Mouse (Mus musculus) cerebellum, adult 8-10 months (tissue): Measurements from ENCODE around the gene Gigyf2.

Source experiments
- DNase-seq: peaks from one replicate; pipeline ENCODE4 v3.0.0; 2022

The Gigyf2 gene

DNA sequence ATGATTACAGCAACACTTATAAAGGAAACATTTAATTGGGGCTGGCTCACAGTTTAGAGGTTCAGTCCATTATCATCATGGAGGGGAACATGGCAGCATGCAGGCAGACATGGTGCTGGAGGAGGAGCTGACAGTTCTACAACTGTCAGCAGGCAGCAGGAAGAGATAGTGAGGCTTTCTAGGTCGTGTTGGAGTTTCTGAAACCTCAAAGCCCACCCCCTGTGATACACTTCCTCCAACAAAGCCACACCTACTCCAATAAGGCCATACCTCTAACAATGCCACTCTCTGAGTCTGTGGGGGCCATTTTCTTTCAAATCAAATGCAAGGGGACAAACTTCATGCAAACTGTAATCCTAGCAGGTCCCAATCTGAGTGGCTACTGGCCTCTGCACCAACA, 5.7 kb upstream of the Gigyf2 start:
- DNase-seq = no peak

DNA sequence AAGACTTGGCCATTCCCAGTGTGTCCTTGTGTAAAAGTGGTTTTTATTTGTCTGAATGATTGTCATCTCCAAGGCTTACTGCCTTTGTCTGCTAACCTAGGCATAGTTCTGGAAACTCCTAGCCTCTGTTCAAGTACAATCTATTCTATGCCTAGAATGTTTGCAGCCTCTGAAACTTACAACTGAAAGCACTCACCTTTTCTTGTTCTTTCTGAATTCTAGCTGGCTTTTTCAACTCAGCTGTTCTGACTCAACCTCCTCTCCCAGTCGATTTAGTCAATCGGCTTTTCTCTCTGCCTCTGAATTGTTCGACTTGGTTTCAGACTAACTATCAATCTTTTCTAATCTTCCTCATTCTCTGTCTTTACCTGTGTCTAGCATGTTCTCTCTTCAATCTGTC, 4.0 kb upstream of the Gigyf2 start:
- DNase-seq = no peak

DNA sequence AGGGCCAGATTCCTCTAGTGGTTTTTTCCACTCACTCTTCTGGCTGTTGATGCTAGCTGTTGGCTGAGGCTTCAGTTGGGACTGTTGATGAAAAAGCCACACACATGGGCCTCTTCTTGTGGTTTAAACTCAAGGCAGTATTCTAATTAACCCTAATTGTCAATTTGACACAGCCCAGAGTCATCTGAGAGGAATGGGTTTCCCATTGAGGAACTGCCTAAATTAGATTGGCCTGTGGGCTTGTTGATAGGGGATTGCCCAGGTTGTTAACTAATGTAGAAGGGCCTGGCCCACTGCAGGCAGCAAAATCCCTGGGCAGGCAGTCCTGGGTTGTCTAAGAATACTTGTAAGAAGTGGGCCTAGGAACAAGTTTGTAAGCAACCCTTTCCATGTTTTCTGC, 2.1 kb upstream of the Gigyf2 start:
- no peak for DNase-seq

DNA sequence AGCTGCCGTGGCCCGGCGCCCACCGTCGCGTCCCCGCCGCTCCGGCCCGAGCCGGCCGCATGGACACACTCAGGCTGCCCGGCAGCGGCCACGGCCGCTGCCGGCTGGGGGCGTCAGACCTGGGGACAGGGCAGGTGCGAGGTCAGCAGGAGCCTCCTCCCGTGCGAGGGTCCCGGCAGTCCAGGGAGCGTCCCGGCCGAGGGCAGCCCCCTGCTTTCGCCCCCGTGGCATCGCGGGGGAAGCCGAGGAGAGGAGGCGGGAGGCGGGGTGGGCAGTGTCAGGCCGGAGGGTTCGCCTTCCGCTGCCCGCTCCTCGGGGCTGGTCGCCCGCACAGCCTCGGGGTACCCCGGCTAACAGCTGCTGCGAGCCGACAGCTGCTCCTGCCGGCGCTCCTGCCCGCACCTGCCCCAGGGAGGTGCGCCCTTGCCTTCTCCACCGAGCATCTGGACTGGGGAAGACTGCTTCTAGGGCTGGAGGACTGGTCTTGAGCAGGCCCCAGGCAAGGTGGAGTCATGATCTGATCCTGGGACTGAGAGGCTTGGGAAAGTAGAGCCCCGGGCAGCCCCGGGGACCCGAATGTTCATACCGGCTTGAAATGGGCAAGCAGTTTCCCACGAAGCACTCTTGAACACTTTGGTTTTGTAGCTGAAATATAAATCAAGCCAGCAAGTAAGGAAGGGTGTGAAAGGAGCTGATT, 515 bp downstream of the Gigyf2 start:
- no peak for DNase-seq

DNA sequence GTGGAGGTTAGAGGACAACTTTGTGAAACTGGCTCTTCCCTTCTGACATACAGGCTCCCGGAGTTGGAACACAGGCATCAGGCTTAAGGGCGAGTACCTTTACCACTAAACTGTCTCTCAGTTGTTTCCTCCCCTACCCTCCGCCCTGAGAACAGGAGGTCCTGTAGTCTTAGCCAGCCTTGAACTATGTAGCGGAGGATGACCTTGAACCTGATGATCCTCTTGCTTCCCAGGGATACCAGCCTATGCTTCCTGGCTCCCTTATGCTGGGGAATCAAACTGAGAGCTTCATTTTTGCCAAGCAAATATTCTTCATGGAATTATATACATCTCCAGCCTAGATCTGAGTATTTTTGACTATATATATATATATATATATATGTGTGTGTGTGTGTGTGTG, 5.0 kb downstream of the Gigyf2 start:
- DNase-seq = no peak

DNA sequence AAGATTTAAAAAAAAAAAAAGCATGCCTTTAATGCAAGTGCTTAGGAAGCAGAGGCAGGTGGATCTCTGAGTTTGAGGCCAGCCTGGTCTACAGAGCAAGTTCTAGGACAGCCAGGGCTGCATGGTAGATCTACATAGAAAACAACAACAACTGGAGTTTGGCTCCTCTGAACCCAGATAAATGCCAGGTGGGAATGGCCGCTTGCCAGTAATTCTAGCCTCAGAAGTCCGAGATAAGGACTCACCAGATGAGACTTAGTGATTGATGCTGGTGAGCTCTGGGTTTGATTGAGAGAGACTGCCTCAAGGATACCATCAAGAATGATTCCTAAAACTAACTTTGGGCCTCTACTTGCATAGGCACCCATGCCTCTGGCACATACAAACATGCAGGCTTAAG, 23.8 kb downstream of the Gigyf2 start:
- no peak for DNase-seq

DNA sequence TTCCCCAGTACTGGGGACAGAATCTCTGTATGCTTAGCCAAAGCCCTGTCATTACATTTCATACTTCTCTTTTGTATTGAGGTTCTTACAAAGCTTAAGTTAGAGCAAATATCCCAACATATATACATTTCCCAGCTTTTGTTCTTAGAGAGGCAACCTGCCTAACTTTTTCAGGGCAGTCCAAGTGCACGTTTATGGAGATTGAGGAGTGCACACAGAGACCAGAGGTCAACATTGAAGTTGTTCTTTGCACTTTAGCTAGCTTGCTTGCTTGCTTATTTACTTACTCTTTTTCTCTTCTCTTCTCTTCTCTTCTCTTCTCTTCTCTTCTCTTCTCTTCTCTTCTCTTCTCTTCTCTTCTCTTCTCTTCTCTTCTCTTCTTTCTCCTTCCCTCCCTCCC, 33.5 kb downstream of the Gigyf2 start:
- no peak for DNase-seq

DNA sequence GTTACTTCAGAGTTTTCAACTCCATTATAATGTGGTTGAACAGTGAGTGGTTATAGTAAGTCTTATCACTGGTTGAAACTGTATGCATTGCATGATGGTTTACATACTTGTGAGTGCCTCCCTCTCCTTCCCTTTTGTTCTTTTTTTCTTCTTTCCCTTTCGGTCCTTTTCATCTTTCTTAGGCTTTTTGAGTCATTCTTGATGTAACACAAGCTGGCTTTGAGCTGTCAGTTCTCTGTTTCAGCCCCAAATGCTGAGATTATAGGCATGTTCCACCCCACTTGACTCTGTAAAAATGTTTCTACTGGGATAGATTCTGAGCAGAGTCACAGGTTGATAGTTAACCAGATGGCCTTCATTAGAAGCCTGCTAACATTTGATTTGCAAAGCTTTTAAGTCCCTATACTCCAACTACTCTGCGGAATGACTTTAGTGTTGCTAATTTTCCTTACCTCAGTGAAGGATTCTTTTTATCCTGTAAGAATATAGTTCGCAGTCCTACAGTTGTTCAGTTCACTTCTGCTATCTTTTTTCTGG, 51.3 kb downstream of the Gigyf2 start:
- no peak for DNase-seq

DNA sequence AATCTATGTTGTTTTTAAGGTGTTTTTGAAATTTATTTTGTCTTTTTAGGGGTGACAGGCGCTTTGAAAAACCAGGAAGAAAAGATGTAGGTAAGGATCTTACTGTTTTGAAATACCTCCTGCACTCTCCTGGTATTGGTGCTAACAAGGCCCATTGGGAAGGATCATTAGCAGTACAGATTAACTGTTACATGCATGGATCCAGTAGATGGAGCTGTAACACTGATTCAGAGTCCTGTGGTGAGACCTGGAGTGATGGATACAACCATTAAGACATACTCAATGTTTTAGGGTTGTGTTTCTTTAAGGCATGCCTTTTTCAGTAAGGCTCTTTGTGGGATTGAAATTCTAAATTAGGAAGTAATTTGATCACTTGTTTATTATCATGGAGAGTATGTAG, 53.1 kb downstream of the Gigyf2 start:
- no peak for DNase-seq

DNA sequence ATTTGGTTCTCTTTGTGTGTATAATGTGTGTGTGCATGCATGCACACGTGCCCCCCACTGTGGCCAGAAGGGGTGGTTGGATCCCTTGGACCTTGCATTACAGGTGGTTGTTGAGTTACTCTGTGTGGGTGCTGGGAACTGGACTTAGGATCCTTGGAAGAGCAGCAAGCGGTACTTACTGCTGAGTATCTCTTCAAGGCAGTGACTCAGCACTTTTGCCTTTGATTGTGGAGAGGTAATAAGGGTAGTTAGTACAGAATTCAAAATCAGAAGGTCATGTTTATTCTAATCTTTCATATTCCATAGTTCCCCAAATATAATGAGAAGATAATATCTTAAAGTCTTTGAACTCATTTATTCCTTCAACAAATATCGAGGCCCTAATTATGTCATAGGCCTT, 54.4 kb downstream of the Gigyf2 start:
- DNase-seq = no peak

DNA sequence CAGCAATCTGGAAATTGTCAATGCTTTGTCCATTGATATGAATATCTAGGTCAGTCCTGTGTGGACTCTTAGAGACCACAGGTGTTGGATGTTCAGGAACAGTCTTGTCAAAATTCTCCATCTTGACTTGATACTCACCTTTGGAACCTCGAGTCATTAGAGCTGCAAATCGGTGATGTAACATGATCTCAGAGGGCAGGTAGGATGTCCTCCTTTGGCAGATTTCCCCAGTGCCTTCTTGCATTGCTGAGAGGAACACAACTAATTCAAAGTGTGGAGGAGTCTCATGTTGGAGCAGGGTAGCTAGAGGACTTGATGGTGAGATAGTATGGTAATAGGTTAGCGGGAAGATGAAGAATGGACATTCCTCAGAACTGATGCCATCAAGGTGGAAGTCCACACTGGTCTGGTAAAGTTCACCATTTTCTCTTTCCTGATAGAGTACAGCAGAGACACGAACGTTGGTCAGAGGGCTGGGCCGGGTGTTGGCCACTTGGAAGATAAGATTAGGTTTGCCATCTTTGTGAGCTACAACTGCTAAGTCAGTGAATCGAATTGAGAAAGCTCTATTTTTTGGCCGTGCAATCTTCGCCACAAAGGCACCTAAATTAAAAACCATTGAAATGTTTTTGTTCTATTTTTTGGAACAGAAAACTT, 59.8 kb downstream of the Gigyf2 start:
- DNase-seq = no peak

DNA sequence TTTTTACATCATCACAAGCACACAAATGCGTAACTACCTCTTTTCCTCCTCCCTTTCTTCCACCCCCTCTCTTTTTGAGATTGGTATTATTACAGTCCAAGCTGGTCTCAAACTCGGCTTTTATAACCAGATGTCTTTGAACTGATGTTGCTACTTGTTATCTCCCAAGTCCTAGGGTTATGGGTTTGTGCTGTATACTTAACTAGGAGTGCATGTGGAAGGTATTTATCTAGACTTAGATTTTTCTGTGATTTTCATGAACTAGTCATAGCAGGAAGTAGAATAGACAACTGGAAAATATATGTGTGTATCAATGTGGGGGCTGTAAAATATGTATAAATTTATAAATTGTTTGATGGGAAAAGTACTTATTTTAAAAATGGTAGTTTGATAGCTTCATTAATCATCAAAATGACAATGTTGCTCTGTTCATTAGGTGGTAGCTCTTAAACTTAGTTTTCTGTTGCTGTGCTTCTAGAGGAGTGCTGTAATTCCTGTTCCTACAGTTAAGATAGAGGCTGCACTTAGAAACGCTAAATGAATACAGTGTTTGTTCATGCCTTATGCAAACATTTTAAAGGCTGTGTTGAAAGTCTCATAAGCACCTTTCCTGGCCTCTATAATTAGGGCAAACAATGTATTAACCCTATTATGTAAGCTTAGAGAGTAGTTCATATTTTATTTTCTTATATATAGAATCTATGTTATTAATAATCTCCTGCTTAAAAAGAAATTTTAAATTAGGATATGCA, 66.8 kb downstream of the Gigyf2 start:
- DNase-seq = no peak

DNA sequence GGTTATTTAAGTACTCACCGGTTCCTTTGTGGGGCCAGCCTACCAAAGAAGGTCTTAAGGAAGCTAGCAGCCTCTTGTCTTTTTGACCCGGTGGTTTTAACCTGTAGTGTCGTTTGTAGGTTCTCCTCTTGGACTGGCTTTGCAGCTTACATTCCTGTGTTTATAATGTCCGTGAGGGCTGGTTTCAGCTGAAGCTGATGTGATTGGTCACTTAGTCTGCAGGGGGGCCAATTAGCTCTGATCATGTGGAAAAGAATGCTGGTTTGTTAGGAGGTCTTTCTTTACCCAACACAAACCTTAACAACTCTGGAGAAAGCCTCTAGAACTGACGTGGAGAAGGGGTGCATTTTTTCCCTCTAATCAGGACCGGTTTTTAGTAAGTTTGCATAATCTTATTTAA, 67.8 kb downstream of the Gigyf2 start, which contains the start of gene Kcnj13:
TSS of gene Kcnj13 (minus strand) at position 136 of the 400 bp plus-strand sequence.
- no peak for DNase-seq

DNA sequence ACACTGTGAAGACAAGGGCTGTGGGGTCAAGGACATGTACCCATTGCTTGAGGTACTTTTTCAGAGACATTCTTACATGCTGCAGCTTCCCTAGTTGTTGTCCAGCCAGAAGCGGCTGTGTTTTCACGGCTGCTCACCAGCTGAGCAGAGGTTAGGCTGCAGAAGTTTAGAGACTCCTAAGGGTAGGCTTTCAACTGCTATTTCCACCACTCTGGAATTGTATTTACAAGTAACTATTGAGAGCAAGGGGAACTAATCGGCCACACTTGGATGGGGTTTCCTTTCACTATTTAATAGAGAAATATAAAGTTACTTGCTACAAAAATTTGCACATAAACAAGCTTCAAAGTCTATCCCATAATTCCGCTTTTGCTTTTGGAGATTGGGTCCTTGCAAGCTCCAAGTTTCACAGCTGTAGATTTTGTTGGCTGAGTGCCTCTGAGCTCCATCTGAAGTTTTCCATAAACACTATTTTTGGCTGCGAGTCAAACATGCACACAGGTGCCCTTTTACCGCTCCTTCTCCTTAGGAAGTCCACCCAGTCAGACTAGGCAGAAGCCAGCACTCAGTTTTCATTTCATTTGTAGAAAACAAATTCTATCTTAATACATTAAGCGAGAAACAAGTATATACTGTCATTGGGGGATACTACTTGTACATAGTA, 70.3 kb downstream of the Gigyf2 start:
- no peak for DNase-seq

DNA sequence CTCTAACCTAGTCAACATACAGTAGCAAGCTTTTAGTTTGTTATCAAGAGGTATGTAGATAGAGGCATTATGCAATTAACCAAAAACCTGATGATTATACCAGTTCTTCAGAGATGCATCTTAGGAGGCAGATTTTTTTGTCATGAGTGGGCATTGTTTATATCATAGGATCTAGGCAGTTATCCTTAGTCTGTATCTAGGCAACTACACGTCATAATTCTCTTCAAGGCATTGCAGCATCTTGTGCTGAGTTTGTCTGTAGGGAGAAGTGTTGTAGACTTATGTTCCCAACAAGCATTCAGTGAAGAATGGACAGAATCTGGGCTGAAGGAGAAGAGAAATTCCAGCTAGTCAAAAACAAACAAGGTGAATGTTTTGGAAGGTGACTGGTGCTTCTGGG, 77.9 kb downstream of the Gigyf2 start:
- DNase-seq = no peak

DNA sequence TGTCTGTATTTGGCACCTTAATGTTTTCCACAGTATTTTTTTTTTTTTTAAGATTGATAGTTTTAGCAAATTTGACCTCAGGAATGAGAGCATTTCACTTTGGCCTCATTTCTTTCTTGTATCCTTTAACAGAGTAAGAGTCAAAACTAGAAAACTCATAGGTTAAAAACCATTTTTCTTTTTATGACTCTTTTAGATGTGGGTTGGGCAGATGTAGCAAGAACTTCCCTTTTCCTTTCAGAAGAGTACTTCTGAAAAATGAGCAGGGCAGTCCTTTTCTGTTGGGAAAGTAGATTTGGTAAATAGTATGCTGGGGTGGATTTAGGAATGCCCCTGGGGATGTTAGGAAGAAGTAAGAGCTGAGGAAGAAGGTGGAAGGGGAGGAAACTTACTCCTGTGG, 79.2 kb downstream of the Gigyf2 start:
- no peak for DNase-seq

DNA sequence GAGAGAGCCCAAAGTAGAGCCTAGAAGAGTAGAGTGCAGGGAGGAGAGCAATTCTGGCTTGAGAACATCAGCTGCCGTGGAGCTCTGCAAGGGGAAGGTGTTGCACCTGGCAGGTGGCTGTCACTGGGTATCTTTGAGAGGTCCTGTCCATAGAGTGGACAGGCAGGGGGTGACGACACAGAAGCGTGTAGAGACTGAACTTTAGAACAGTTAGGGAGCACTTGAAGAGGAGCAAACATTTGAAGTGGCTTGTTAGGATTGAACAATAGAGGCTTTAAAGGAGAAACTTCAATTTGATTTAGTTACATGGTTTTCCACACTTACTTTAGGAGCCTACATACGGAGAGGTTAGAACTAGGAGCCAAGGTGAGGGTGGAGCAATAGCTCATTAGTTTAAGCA, 82.6 kb downstream of the Gigyf2 start:
- no peak for DNase-seq

DNA sequence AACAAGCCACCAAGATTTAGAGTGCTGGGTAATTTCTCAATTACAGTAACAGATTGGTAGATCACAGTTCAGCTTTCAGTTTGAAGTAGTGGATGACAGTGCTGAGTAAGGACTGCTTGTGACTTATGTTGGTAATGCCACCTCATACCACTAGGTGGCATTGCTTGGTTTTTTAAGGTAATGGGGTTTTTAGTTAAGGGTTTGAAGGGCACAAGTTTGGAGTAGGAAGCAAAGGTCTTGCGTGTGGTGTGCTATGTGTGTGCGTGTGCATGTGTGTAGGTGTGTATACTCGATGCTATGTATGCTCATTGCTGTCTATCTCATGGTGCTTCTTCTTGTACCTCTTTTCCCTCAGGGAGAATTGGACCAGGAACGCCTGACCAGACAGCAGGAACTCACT, 91.9 kb downstream of the Gigyf2 start:
- DNase-seq = peak; percentile 7

DNA sequence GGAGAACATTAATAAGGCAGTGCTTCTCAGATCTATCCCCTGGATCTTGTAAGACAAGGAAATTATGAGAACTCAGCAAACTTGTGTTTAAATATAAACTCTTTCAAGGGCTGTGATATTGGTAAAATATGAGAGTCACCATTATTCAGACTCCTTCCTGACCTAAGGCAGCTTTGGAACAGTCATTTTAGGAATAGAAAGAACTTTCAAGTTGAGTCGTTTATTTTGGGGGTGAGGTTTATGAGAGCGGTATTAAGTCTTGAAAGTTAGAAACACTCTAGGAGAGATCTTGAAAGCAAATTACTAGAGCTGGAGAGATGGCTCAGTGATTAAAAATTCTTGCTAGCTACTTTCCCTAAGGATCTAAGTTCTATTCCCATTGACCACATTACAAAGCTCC, 108.3 kb downstream of the Gigyf2 start:
- no peak for DNase-seq

DNA sequence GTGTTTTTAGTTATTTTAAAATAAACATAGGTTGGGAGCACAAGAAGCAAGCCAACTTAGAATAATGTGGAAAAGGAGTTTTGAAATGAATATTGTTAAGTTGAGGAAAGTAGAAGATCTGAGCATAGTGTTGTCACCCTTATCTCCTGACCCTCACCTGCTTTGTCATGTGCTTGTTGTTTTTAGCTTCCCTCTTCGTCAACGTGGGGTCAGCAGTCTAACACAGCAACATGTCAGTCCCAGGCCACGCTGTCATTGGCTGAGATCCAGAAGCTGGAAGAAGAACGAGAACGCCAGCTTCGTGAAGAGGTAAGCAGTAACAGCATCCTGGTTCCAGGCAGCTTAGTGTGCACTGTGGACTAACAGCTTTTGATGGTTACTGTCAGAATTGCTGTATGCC, 109.8 kb downstream of the Gigyf2 start:
- DNase-seq = no peak

DNA sequence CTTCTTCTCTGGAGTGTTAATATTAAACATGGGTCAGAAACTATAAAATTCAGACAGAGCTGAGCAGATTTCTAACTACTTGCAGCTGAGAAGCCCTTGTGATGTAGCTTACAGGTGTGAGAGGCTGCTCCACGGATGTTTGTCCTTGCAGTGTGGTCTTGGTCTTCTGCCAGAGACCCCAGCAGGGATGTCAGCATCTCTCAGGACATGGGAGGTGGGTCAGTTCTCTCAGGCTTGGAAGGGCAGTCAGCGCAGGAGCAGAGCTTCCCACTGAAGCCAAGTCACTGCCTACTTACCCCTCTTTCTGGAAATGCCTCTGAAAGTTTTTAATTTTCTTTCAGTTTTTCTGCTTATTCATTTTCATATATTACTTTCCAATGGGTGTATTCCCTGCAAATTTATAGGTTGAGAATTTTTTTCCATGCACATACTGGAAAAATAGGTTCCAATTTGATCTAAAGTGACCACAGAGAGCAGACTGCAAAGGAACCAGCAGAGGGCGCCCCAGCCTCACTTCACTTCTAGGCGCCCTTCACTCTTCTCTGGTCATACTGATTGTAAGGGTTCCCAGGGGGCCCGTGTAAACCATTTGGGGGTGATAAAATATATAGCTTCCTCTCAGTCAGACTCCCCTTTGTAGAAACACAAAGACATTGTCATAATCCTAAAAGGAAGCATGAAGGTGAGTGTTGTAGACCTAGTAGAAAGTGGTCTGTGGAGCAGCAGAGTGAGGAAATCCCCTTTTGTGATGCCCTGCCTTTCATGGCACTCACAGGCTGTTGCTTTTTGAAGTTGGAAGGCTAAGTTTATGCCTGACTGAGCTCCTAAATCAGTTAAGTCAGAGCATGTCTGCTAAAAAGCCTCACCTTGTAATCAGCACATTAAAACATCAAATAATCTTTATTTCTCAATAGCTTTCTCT, 120.6 kb downstream of the Gigyf2 start:
- peak; percentile 72 for DNase-seq

DNA sequence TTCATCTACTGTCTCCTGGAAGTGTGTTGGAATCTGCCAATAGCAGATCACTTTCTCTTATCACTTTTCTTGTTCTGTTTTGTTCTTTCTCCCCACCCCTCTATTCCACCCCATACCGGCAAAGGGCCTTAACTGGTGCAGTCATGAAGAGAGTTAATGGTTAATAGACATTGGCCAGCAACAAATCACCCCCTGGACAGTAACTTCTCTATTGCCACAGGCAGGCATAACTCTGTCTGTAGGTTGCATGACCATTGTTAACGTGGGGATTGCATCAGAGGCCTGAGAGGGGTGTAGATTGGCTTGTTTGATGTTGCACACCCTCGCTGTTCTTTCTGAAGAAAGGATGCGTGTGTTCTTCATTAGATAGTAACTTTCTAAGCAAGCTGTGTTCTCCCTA, 122.6 kb downstream of the Gigyf2 start:
- no peak for DNase-seq
